Mouse (Mus musculus) spleen, adult 2 months (tissue): Measurements from ENCODE around the gene Usf2. TPM values are rescaled to one million over a fixed set of nuclear protein-coding genes. Genes with fewer than 3 reads are reported as not detected.

Source experiments
- DNase-seq, 2 experiments: peaks; one replicate each; pipeline versions ENCODE4 v3.0.0 to v3.0.0-alpha.2; 2012 to 2021; ENCODE audit warnings: low spot score in 2 of 2, low read depth in 1 of 2
- H3K27ac ChIP-seq: fragments of 200-500 bp; 2 replicates; pipeline ENCODE4 v1.5.1; 2012; ENCODE audit warnings: low read length, inconsistent platforms; ENCODE audit not compliant: insufficient read depth
- H3K27me3 ChIP-seq: fragments of 200-500 bp; 2 replicates; pipeline ENCODE4 v1.6.1; 2012; ENCODE audit warnings: mild to moderate bottlenecking, moderate library complexity, low read length, inconsistent platforms; ENCODE audit not compliant: control insufficient read depth, insufficient read depth
- H3K36me3 ChIP-seq: fragments of 200-500 bp; 2 replicates; pipeline ENCODE4 v1.6.1; 2012; ENCODE audit warnings: mild to moderate bottlenecking, low read length, inconsistent platforms; ENCODE audit not compliant: control insufficient read depth, insufficient read depth
- H3K4me1 ChIP-seq: fragments of 200-500 bp; 2 replicates; pipeline ENCODE4 v1.6.1; 2011; ENCODE audit warnings: inconsistent platforms; ENCODE audit not compliant: control insufficient read depth, insufficient read depth, insufficient read length
- H3K4me3 ChIP-seq: fragments of 200-500 bp; 2 replicates; pipeline ENCODE4 v1.5.1; 2011; ENCODE audit warnings: mild to moderate bottlenecking, inconsistent platforms; ENCODE audit not compliant: insufficient read depth, insufficient read length; ENCODE audit errors: extremely low read depth
- CTCF ChIP-seq: fragments of 200-500 bp; IDR thresholded peaks from 2 replicates; pipeline ENCODE4 v1.5.1; 2011; ENCODE audit warnings: mild to moderate bottlenecking, inconsistent platforms; ENCODE audit not compliant: insufficient read depth, insufficient read length, insufficient replicate concordance; ENCODE audit errors: extremely low read depth
- POLR2A ChIP-seq: fragments of 200-500 bp; IDR thresholded peaks from 2 replicates; pipeline ENCODE4 v1.6.1; 2011; ENCODE audit warnings: low read depth, low read length, inconsistent platforms
- WGBS: fragments of 180-500 bp; shearing (Covaris S2); methylation state at CpG from one replicate; pipeline ENCODE4 v1.1.7; 2018; 5-methylcytosine and 5-hydroxymethylcytosine counted together
- polyA plus RNA-seq: library from polyadenylated mRNA; depleted of rRNA; stranded (reverse); fragments of >200 nt; gene quantifications from 2 replicates; pipeline ENCODE4 v1.2.3, GENCODE M21; 2012

Usf2 gene
- polyA plus RNA-seq, 1 experiment: 151 TPM

- H3K4me1 ChIP-seq: no peaks in the 10 kb centered on the region
- H3K36me3 ChIP-seq: no peaks in the 10 kb centered on the region
- H3K4me3 ChIP-seq: no peak overlapping the region
- DNase-seq: no peak
- WGBS: 93% methylated on average over 9 of the region's 9 CpGs
- no peaks in the 10 kb centered on the region for H3K27me3 ChIP-seq
- no peak for TF ChIP-seq POLR2A
- no peak for TF ChIP-seq CTCF
- no peak overlapping the region for H3K27ac ChIP-seq
These were observed 28.8 kb upstream of the Usf2 start for GRCm38 (mm10) chr7:30985357-30985756.

- Histone ChIP-seq H3K4me3 (no peak overlapping the region), H3K4me1 (no peaks in the 10 kb centered on the region), H3K27me3 (no peaks in the 10 kb centered on the region), H3K27ac (no peak overlapping the region), H3K36me3 (no peaks in the 10 kb centered on the region)
- no peak for DNase-seq
- TF ChIP-seq POLR2A (no peak), CTCF (no peak)
- 91% methylated on average over 4 of the region's 4 CpGs for WGBS
These were observed 25.1 kb upstream of the Usf2 start for GRCm38 (mm10) chr7:30981703-30982102.

GRCm38 (mm10) chr7:30973501-30974289, 17.1 kb upstream of the Usf2 start, which contains the start of gene Fam187b:
Gene Fam187b, plus strand, starts transcription at chr7:30973790.
- DNase-seq: peak; percentile 80 to 88
- no peak within 1 kb of the TSS for H3K27ac ChIP-seq
- TF ChIP-seq POLR2A (no peak), CTCF (peak; percentile 95)
- H3K36me3 ChIP-seq: no peaks in the 10 kb centered on the region
- under 1% methylated on average over 37 of the region's 37 CpGs for WGBS
- peaks cover 3% of the 10 kb centered on the region; the same call in 1 of the 2 replicates for H3K27me3 ChIP-seq
- peaks cover 8% of the 10 kb centered on the region; the same call in 1 of the 2 replicates for H3K4me1 ChIP-seq
- peak within 1 kb of the TSS; percentile 53 for H3K4me3 ChIP-seq

- peaks cover 8% of the 10 kb centered on the region; the same call in 1 of the 2 replicates for H3K4me1 ChIP-seq
- TF ChIP-seq CTCF: no peak
- TF ChIP-seq POLR2A: no peak
- no peaks in the 10 kb centered on the region for H3K36me3 ChIP-seq
- no peak for DNase-seq
- peaks cover 3% of the 10 kb centered on the region; the same call in 1 of the 2 replicates for H3K27me3 ChIP-seq
- peak within 1 kb of the TSS; percentile 53 for H3K4me3 ChIP-seq
- WGBS: 3% methylated on average over 19 of the region's 19 CpGs
- no peak within 1 kb of the TSS for H3K27ac ChIP-seq
These were observed 16.6 kb upstream of the Usf2 start, which contains the start of gene Lsr for GRCm38 (mm10) chr7:30973251-30973500. Gene Lsr, minus strand, starts transcription at chr7:30973464.

- H3K4me1 ChIP-seq: peaks cover 8% of the 10 kb centered on the region; the same call in 1 of the 2 replicates
- peak overlapping the region; percentile 20; the same call in 1 of the 2 replicates for H3K4me3 ChIP-seq
- 28% methylated on average over 41 of the region's 41 CpGs for WGBS
- no peak for TF ChIP-seq CTCF
- TF ChIP-seq POLR2A: no peak
- H3K36me3 ChIP-seq: no peaks in the 10 kb centered on the region
- no peak overlapping the region for H3K27ac ChIP-seq
- no peak for DNase-seq
- H3K27me3 ChIP-seq: peaks cover 3% of the 10 kb centered on the region; the same call in 1 of the 2 replicates
These were observed 16.0 kb upstream of the Usf2 start for GRCm38 (mm10) chr7:30972426-30973250.

GRCm38 (mm10) chr7:30971901-30972300, 15.3 kb upstream of the Usf2 start:
- no peak for DNase-seq
- Histone ChIP-seq H3K27me3 (peaks cover 3% of the 10 kb centered on the region; the same call in 1 of the 2 replicates), H3K4me3 (no peak overlapping the region), H3K27ac (no peak overlapping the region), H3K36me3 (no peaks in the 10 kb centered on the region), H3K4me1 (peaks cover 8% of the 10 kb centered on the region; the same call in 1 of the 2 replicates)
- TF ChIP-seq CTCF (no peak), POLR2A (no peak)
- WGBS: 94% methylated on average over 15 of the region's 15 CpGs
